Mouse (Mus musculus): Measurements from ENCODE around the gene Pdzd2. TPM values are rescaled to one million over a fixed set of nuclear protein-coding genes. Genes with fewer than 3 reads are reported as not detected.

The Pdzd2 gene
- polyA plus RNA-seq, 1 experiment from 2014 or later = 14.3 TPM

GRCm38 (mm10) chr15:12470900-12471838 lies 268.6 kb downstream of the Pdzd2 start:
- Histone ChIP-seq H3K4me2 (replicated peaks) (no peak overlapping the region), H3K9ac (no peak overlapping the region), H3K27me3 (replicated peaks) (no peaks in the 10 kb centered on the region), H3K9me3 (no peaks in the 10 kb centered on the region), H3K36me3 (no peaks in the 10 kb centered on the region), H3K4me3 (replicated peaks) (no peak overlapping the region), H3K4me1 (replicated peaks) (no peaks in the 10 kb centered on the region), H3K27ac (no peak overlapping the region)
- 53% methylated on average over 15 of the region's 15 CpGs for WGBS
- no peak for ATAC-seq

GRCm38 (mm10) chr15:12468625-12469024 lies 271.1 kb downstream of the Pdzd2 start:
- H3K36me3 ChIP-seq = no peaks in the 10 kb centered on the region
- H3K9me3 ChIP-seq = no peaks in the 10 kb centered on the region
- no peaks in the 10 kb centered on the region for H3K4me1 ChIP-seq (replicated peaks)
- WGBS = 61% methylated on average over 5 of the region's 5 CpGs
- H3K4me2 ChIP-seq (replicated peaks) = no peak overlapping the region
- H3K27ac ChIP-seq = no peak overlapping the region
- no peak overlapping the region for H3K9ac ChIP-seq
- H3K27me3 ChIP-seq (replicated peaks) = no peaks in the 10 kb centered on the region
- H3K4me3 ChIP-seq (replicated peaks) = no peak overlapping the region
- no peak for ATAC-seq

GRCm38 (mm10) chr15:12465748-12466147 lies 274.0 kb downstream of the Pdzd2 start:
- H3K9ac ChIP-seq = no peak overlapping the region
- ATAC-seq = no peak
- H3K36me3 ChIP-seq = no peaks in the 10 kb centered on the region
- no peaks in the 10 kb centered on the region for H3K27me3 ChIP-seq (replicated peaks)
- H3K4me1 ChIP-seq (replicated peaks) = no peaks in the 10 kb centered on the region
- H3K27ac ChIP-seq = no peak overlapping the region
- no peaks in the 10 kb centered on the region for H3K9me3 ChIP-seq
- no peak overlapping the region for H3K4me2 ChIP-seq (replicated peaks)
- H3K4me3 ChIP-seq (replicated peaks) = no peak overlapping the region
- 79% methylated on average over 8 of the region's 8 CpGs for WGBS

- 14% methylated on average over 7 of the region's 7 CpGs for WGBS
- no peaks in the 10 kb centered on the region for H3K9me3 ChIP-seq
- no peak overlapping the region for H3K4me2 ChIP-seq (replicated peaks)
- no peaks in the 10 kb centered on the region; the same call in 1 of the 2 replicates for H3K4me1 ChIP-seq (replicated peaks)
- peak; percentile 75 for ATAC-seq
- H3K27me3 ChIP-seq (replicated peaks) = no peaks in the 10 kb centered on the region
- no peak overlapping the region for H3K9ac ChIP-seq
- H3K4me3 ChIP-seq (replicated peaks) = no peak overlapping the region
- H3K36me3 ChIP-seq = no peaks in the 10 kb centered on the region
- no peak overlapping the region for H3K27ac ChIP-seq
Measured at GRCm38 (mm10) chr15:12456808-12457207, 282.9 kb downstream of the Pdzd2 start.

GRCm38 (mm10) chr15:12453343-12453742 lies 286.4 kb downstream of the Pdzd2 start:
- H3K4me1 ChIP-seq (replicated peaks) = no peaks in the 10 kb centered on the region; the same call in 1 of the 2 replicates
- H3K4me2 ChIP-seq (replicated peaks) = no peak overlapping the region
- 98% methylated on average over 2 of the region's 2 CpGs for WGBS

GRCm38 (mm10) chr15:12452141-12452995 lies 287.4 kb downstream of the Pdzd2 start:
- no peak overlapping the region for H3K9ac ChIP-seq
- 81% methylated on average over 6 of the region's 6 CpGs for WGBS
- no peak for ATAC-seq

More at GRCm38 (mm10) chr15:12453343-12453742, 286.4 kb downstream of the Pdzd2 start:
- H3K27me3 ChIP-seq (replicated peaks) = no peaks in the 10 kb centered on the region
- no peaks in the 10 kb centered on the region for H3K36me3 ChIP-seq
- H3K9me3 ChIP-seq = no peaks in the 10 kb centered on the region
- H3K4me3 ChIP-seq (replicated peaks) = no peak overlapping the region
- no peak overlapping the region for H3K9ac ChIP-seq
- H3K27ac ChIP-seq = no peak overlapping the region
- no peak for ATAC-seq

GRCm38 (mm10) chr15:12451448-12451847 lies 288.3 kb downstream of the Pdzd2 start:
- no peak overlapping the region for H3K4me3 ChIP-seq (replicated peaks)
- ATAC-seq = no peak
- no peaks in the 10 kb centered on the region for H3K27me3 ChIP-seq (replicated peaks)
- no peaks in the 10 kb centered on the region for H3K36me3 ChIP-seq
- H3K4me2 ChIP-seq (replicated peaks) = no peak overlapping the region
- H3K9ac ChIP-seq = no peak overlapping the region
- no peaks in the 10 kb centered on the region for H3K9me3 ChIP-seq
- WGBS = 63% methylated on average over 4 of the region's 4 CpGs
- no peaks in the 10 kb centered on the region; the same call in 1 of the 2 replicates for H3K4me1 ChIP-seq (replicated peaks)
- H3K27ac ChIP-seq = no peak overlapping the region

More at GRCm38 (mm10) chr15:12452141-12452995, 287.4 kb downstream of the Pdzd2 start:
- Histone ChIP-seq H3K4me2 (replicated peaks) (no peak overlapping the region), H3K4me1 (replicated peaks) (no peaks in the 10 kb centered on the region; the same call in 1 of the 2 replicates), H3K4me3 (replicated peaks) (no peak overlapping the region), H3K9me3 (no peaks in the 10 kb centered on the region), H3K27me3 (replicated peaks) (no peaks in the 10 kb centered on the region), H3K27ac (no peak overlapping the region), H3K36me3 (no peaks in the 10 kb centered on the region)

GRCm38 (mm10) chr15:12450790-12451189 lies 288.9 kb downstream of the Pdzd2 start:
- Histone ChIP-seq H3K9me3 (no peaks in the 10 kb centered on the region), H3K27me3 (replicated peaks) (no peaks in the 10 kb centered on the region), H3K9ac (no peak overlapping the region), H3K4me2 (replicated peaks) (no peak overlapping the region), H3K4me3 (replicated peaks) (no peak overlapping the region), H3K36me3 (no peaks in the 10 kb centered on the region), H3K27ac (no peak overlapping the region), H3K4me1 (replicated peaks) (no peaks in the 10 kb centered on the region)
- ATAC-seq = no peak
- 79% methylated on average over 6 of the region's 6 CpGs for WGBS

- no peak overlapping the region for H3K27ac ChIP-seq
- H3K9me3 ChIP-seq = no peaks in the 10 kb centered on the region
- no peaks in the 10 kb centered on the region for H3K27me3 ChIP-seq (replicated peaks)
- no peaks in the 10 kb centered on the region for H3K4me1 ChIP-seq (replicated peaks)
- ATAC-seq = no peak
- 83% methylated on average over 2 of the region's 2 CpGs for WGBS
- no peaks in the 10 kb centered on the region for H3K36me3 ChIP-seq
- no peak overlapping the region for H3K4me3 ChIP-seq (replicated peaks)
- H3K9ac ChIP-seq = no peak overlapping the region
- H3K4me2 ChIP-seq (replicated peaks) = no peak overlapping the region
Measured at GRCm38 (mm10) chr15:12449321-12449720, 290.4 kb downstream of the Pdzd2 start.

- peak; percentile 78 for ATAC-seq
- Histone ChIP-seq H3K4me3 (replicated peaks) (no peak overlapping the region), H3K4me2 (replicated peaks) (peak overlapping the region; percentile 36), H3K27me3 (replicated peaks) (no peaks in the 10 kb centered on the region), H3K4me1 (replicated peaks) (no peaks in the 10 kb centered on the region), H3K27ac (0 out of 2 replicates have a peak overlapping the region, but pooled peaks have one; percentile 42), H3K36me3 (no peaks in the 10 kb centered on the region), H3K9me3 (no peaks in the 10 kb centered on the region), H3K9ac (no peak overlapping the region)
- 46% methylated on average over 10 of the region's 10 CpGs for WGBS
Measured at GRCm38 (mm10) chr15:12447021-12447434, 292.7 kb downstream of the Pdzd2 start.

- Histone ChIP-seq H3K27ac (no peak overlapping the region), H3K9ac (no peak overlapping the region), H3K4me1 (replicated peaks) (no peaks in the 10 kb centered on the region), H3K27me3 (replicated peaks) (no peaks in the 10 kb centered on the region), H3K36me3 (no peaks in the 10 kb centered on the region), H3K4me2 (replicated peaks) (no peak overlapping the region), H3K9me3 (no peaks in the 10 kb centered on the region), H3K4me3 (replicated peaks) (no peak overlapping the region)
- 77% methylated on average over 5 of the region's 5 CpGs for WGBS
- ATAC-seq = no peak
Measured at GRCm38 (mm10) chr15:12444551-12444950, 295.2 kb downstream of the Pdzd2 start.

GRCm38 (mm10) chr15:12439351-12439751 lies 300.4 kb downstream of the Pdzd2 start:
- H3K27ac ChIP-seq = no peak overlapping the region
- WGBS = 43% methylated on average over 6 of the region's 6 CpGs

More at GRCm38 (mm10) chr15:12439351-12439751, 300.4 kb downstream of the Pdzd2 start:
- ATAC-seq = peak; percentile 65
- Histone ChIP-seq H3K4me3 (replicated peaks) (no peak overlapping the region), H3K4me2 (replicated peaks) (no peak overlapping the region), H3K27me3 (replicated peaks) (no peaks in the 10 kb centered on the region), H3K9me3 (no peaks in the 10 kb centered on the region), H3K4me1 (replicated peaks) (peaks cover 7% of the 10 kb centered on the region), H3K36me3 (no peaks in the 10 kb centered on the region), H3K9ac (no peak overlapping the region)
